Mouse (Mus musculus) myocyte (in vitro differentiated cells): ENCODE measurements at regions not wholly inside any gene's neighbourhood (a gene's known extent, or its start where the extent isn't known, plus 50 kb on each side); places are given as distances from the start of the nearest gene placed in this dataset.
A peak's percentile ranks its signal among the peaks of the same experiment; 100 is the strongest.
"Not testable (repeated sequence)": the region's sequence is repeated elsewhere in the genome, so short reads cannot be mapped to it uniquely, and the experiment has no call there.

Experiments used
- H3K27me3 ChIP-seq: one replicate; pipeline ENCODE4 v1.6.1; 2011; ENCODE audit not compliant: control insufficient read depth, insufficient read depth, insufficient read length
- H3K36me3 ChIP-seq: one replicate; pipeline ENCODE4 v1.6.1; 2011; ENCODE audit not compliant: control insufficient read depth, insufficient read depth
- H3K4me2 ChIP-seq: one replicate; pipeline ENCODE4 v1.6.1; 2011; ENCODE audit warnings: low read depth, control low read depth
- H3K4me3 ChIP-seq: one replicate; pipeline ENCODE4 v1.5.1; 2011; ENCODE audit warnings: mild to moderate bottlenecking, control low read depth, moderate library complexity
- H3K79me2 ChIP-seq: one replicate; pipeline ENCODE4 v1.6.1; 2011; ENCODE audit not compliant: control insufficient read depth, insufficient read depth
- H3ac ChIP-seq: one replicate; pipeline ENCODE4 v1.6.1; 2011; ENCODE audit not compliant: control insufficient read depth, insufficient read length
- CEBPB ChIP-seq: IDR thresholded peaks from 2 replicates; pipeline ENCODE4 v1.6.1; 2011; ENCODE audit warnings: mild to moderate bottlenecking, moderate library complexity; ENCODE audit not compliant: poor library complexity, insufficient read depth, severe bottlenecking
- E2F4 ChIP-seq: IDR thresholded peaks from one replicate; pipeline ENCODE4 v1.6.1; 2011; ENCODE audit warnings: mild to moderate bottlenecking, control low read depth, moderate library complexity; ENCODE audit not compliant: insufficient read depth
- MAX ChIP-seq: IDR thresholded peaks from one replicate; pipeline ENCODE4 v1.6.1; 2011; ENCODE audit warnings: low read depth, mild to moderate bottlenecking, control low read depth
- MYOD1 ChIP-seq, 3 experiments: IDR thresholded peaks; one replicate each; pipeline ENCODE4 v1.6.1; 2011; ENCODE audit warnings: control low read depth in 2 of 3, low read depth in 2 of 3, mild to moderate bottlenecking in 2 of 3, moderate library complexity in 1 of 3; ENCODE audit not compliant: insufficient read length in 2 of 3, control insufficient read depth in 1 of 3
- MYOG ChIP-seq, 3 experiments: IDR thresholded peaks; one replicate each; pipeline ENCODE4 v1.6.1; 2011; ENCODE audit warnings: control low read depth in 2 of 3, low read depth in 2 of 3, mild to moderate bottlenecking in 2 of 3; ENCODE audit not compliant: insufficient read length in 2 of 3, control insufficient read depth in 1 of 3, insufficient read depth in 1 of 3
- POLR2A ChIP-seq: IDR thresholded peaks from one replicate; pipeline ENCODE4 v1.6.1; 2011; ENCODE audit warnings: low read depth, mild to moderate bottlenecking, control low read depth, moderate library complexity; ENCODE audit not compliant: insufficient read length
- POLR2AphosphoS2 ChIP-seq: IDR thresholded peaks from one replicate; pipeline ENCODE4 v1.6.1; 2011; ENCODE audit warnings: low read depth, control low read depth; ENCODE audit not compliant: insufficient read length
- REST ChIP-seq: IDR thresholded peaks from one replicate; pipeline ENCODE4 v1.6.1; 2011; ENCODE audit warnings: mild to moderate bottlenecking, control low read depth, moderate library complexity; ENCODE audit not compliant: insufficient read depth, insufficient read length
- SRF ChIP-seq: IDR thresholded peaks from one replicate; pipeline ENCODE4 v1.6.1; 2011; ENCODE audit warnings: low read depth; ENCODE audit not compliant: control insufficient read depth, insufficient read length
- TCF12 ChIP-seq: IDR thresholded peaks from one replicate; pipeline ENCODE4 v1.6.1; 2011; ENCODE audit warnings: mild to moderate bottlenecking, control low read depth; ENCODE audit not compliant: poor library complexity, insufficient read depth, severe bottlenecking
- TCF3 ChIP-seq: IDR thresholded peaks from one replicate; pipeline ENCODE4 v1.6.1; 2011; ENCODE audit warnings: low read depth, control low read depth; ENCODE audit not compliant: insufficient read length
- USF1 ChIP-seq: IDR thresholded peaks from one replicate; pipeline ENCODE4 v1.6.1; 2011; ENCODE audit warnings: low read depth, mild to moderate bottlenecking, control low read depth, moderate library complexity

DNA sequence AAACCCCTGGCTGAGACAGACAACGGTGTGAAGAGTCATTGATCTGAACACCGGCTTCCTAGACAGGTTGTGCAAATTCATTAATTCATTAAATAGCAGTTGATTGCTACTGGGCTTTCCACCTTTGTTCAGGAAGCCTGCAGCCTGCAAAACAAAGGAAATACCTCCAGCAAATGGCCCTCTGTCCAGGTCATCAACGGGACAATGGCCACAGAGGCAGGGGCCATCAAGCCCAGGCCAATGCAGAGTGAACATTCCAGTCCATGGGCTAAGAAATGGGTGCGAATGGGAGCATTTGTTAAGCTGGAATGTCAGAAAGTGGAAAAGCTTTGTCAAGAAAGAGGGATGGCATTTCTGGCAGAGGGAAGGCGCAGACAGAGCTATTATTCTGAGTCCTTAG is 188.5 kb upstream of the Arid2 start:
- TF ChIP-seq REST (no peak), POLR2AphosphoS2 (no peak), MYOD1 (IDR thresholded peaks at IDR 0.05; ENCODE audit: control insufficient read depth in 1 of 3, insufficient read length in 2 of 3, low read depth in 2 of 3) (no peak), SRF (no peak), TCF12 (no peak), POLR2A (no peak), MAX (no peak), CEBPB (no peak), TCF3 (no peak), USF1 (no peak), E2F4 (no peak)
- no peak overlapping the region for H3K4me3 ChIP-seq

DNA sequence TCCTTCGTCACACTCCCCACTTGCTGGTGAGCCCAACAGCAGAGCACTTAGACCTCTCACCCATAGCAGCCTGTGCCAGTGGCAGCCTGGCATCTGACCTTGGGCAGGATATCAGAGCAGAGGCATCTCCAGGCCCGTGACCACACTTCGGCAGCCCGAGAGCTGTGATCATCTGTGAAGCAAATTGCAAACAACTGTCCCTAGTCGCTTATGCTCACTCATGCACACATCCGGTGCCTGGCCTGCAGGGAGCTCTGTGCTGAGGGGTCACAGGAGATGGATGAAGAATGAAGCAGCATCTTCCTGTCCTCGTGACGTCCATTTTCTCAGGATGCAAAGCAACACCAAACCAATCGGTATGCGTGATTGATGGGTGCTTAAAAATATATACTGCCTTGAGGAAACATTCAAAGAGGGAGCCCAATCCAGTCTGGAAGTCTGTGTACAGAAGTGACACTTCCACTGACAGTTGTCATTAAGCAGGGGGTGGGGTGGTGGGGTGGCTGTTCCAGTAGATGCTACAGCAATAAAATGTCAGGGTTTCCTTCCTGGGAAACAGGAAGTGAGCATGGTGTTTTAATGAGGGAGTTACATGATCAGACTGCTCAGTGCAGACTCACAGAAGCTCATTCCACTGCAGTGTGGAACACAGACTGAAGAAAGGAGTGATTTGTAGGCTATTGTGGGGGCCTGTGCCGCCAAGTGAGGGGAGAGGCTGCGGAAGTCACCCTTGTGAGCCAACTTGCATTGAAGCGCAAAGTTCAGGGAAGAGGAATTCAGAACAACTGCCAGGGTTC is 187.3 kb upstream of the Arid2 start:
- H3K79me2 ChIP-seq, H3K36me3 ChIP-seq, H3K4me2 ChIP-seq, H3K27me3 ChIP-seq, H3ac ChIP-seq, H3K4me3 ChIP-seq: not testable (repeated sequence)

More for the DNA sequence above, 188.5 kb upstream of the Arid2 start:
- Histone ChIP-seq H3K36me3 (no peaks in the 10 kb centered on the region), H3K79me2 (no peaks in the 10 kb centered on the region), H3K4me2 (no peak overlapping the region), H3ac (no peak overlapping the region), H3K27me3 (no peaks in the 10 kb centered on the region)

DNA sequence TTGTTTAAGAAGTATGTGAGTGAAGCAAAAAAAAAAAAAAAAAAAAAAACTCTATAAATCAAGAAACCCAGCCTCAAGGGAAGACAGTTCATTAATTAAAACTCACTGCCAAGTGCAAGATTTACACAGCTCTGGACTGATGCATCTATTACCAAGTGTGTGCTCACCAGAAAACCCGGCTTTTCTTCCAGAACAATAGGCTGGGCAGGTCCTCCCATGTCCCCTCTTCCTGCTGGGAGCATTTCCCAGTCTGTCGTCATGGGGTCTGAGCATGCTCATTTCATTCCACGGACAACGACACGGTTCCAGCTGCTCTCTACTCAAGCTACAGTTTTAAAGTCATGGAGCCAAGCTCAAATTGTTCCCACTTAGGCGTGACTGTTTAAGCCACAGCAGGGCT is 183.6 kb upstream of the Arid2 start:
- Histone ChIP-seq H3K4me2 (no peak overlapping the region), H3K79me2 (no peaks in the 10 kb centered on the region), H3ac (no peak overlapping the region), H3K36me3 (no peaks in the 10 kb centered on the region), H3K4me3 (no peak overlapping the region), H3K27me3 (peaks cover 6% of the 10 kb centered on the region)
- TF ChIP-seq CEBPB (peak; percentile 42; the same call in 1 of the 2 replicates), MAX (no peak)

DNA sequence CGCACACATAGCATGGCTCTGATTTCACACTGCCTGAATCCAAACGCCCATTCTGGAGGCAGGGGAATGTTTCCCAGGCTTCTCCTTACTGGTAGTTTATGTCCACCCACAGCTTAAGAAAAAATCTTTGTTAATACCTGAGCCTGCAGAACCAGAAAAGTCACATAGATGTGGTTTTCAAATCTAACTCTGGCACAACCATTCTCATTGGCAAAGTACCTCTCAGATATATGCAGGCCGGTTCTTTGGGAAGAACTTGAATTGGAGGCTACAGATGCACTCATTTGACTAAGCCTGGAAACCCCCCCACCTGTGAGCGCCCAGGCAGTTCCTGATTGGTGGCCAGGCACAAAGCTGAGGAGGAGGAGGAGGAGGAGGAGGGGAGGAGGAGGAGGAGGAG is 179.8 kb upstream of the Arid2 start:
- Histone ChIP-seq H3K27me3 (peaks cover 6% of the 10 kb centered on the region), H3ac (no peak overlapping the region)

DNA sequence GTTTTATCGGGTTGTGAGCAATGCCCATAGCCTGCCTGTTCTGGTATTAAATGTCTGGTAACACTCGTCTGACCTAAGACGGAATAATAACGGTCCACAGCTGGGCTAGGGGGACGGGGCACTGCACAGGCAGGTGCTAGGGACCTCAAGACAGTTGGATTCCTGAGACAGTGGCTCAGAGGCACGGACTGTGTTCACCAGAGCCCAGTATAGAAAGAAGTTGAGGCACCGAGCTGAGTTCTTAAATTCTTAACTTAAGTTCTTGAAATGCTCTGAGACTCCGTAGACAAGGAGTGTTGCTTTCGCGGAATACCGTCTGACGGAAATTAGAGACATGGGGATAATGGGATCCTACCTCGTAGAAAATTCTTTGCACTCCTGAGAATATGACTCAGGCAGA is 174.2 kb upstream of the Arid2 start:
- Histone ChIP-seq H3K27me3 (no peaks in the 10 kb centered on the region), H3K4me3 (no peak overlapping the region), H3K36me3 (no peaks in the 10 kb centered on the region), H3K4me2 (no peak overlapping the region), H3K79me2 (no peaks in the 10 kb centered on the region), H3ac (no peak overlapping the region)
- TF ChIP-seq E2F4 (no peak), SRF (no peak), TCF12 (no peak), TCF3 (no peak), USF1 (no peak), CEBPB (no peak), MYOD1 (IDR thresholded peaks at IDR 0.05; ENCODE audit: control insufficient read depth in 1 of 3, insufficient read length in 2 of 3, low read depth in 2 of 3) (peak in 2 of 3 experiments; percentile 45 to 48), POLR2AphosphoS2 (no peak), MAX (no peak), POLR2A (no peak), REST (no peak), MYOG (IDR thresholded peaks at IDR 0.05; ENCODE audit: control insufficient read depth in 1 of 3, insufficient read depth in 1 of 3, insufficient read length in 2 of 3, low read depth in 2 of 3) (peak in 1 of 3 experiments; percentile 48)

More for the DNA sequence above, 179.8 kb upstream of the Arid2 start:
- no peak overlapping the region for H3K4me2 ChIP-seq
- H3K4me3 ChIP-seq, result no peak overlapping the region
- TF ChIP-seq TCF12 (no peak), REST (no peak), E2F4 (no peak), POLR2A (no peak), USF1 (no peak), MYOD1 (IDR thresholded peaks at IDR 0.05; ENCODE audit: control insufficient read depth in 1 of 3, insufficient read length in 2 of 3, low read depth in 2 of 3) (no peak), MAX (no peak), TCF3 (no peak), MYOG (IDR thresholded peaks at IDR 0.05; ENCODE audit: control insufficient read depth in 1 of 3, insufficient read depth in 1 of 3, insufficient read length in 2 of 3, low read depth in 2 of 3) (no peak), POLR2AphosphoS2 (no peak), SRF (no peak), CEBPB (no peak)
- no peaks in the 10 kb centered on the region for H3K79me2 ChIP-seq
- H3K36me3 ChIP-seq, result no peaks in the 10 kb centered on the region
